Mouse (Mus musculus) myocyte (in vitro differentiated cells): ENCODE results near the gene Uba52. TPM values are rescaled to one million over a fixed set of nuclear protein-coding genes. Genes with fewer than 3 reads are reported as not detected.

Experiments
- H3K27me3 ChIP-seq: one replicate; pipeline ENCODE4 v1.6.1; 2011; ENCODE audit not compliant: control insufficient read depth, insufficient read depth, insufficient read length
- H3K36me3 ChIP-seq: one replicate; pipeline ENCODE4 v1.6.1; 2011; ENCODE audit not compliant: control insufficient read depth, insufficient read depth
- H3K4me2 ChIP-seq: one replicate; pipeline ENCODE4 v1.6.1; 2011; ENCODE audit warnings: low read depth, control low read depth
- H3K4me3 ChIP-seq: one replicate; pipeline ENCODE4 v1.5.1; 2011; ENCODE audit warnings: mild to moderate bottlenecking, control low read depth, moderate library complexity
- H3K79me2 ChIP-seq: one replicate; pipeline ENCODE4 v1.6.1; 2011; ENCODE audit not compliant: control insufficient read depth, insufficient read depth
- H3ac ChIP-seq: one replicate; pipeline ENCODE4 v1.6.1; 2011; ENCODE audit not compliant: control insufficient read depth, insufficient read length
- CEBPB ChIP-seq: IDR thresholded peaks from 2 replicates; pipeline ENCODE4 v1.6.1; 2011; ENCODE audit warnings: mild to moderate bottlenecking, moderate library complexity; ENCODE audit not compliant: poor library complexity, insufficient read depth, severe bottlenecking
- E2F4 ChIP-seq: IDR thresholded peaks from one replicate; pipeline ENCODE4 v1.6.1; 2011; ENCODE audit warnings: mild to moderate bottlenecking, control low read depth, moderate library complexity; ENCODE audit not compliant: insufficient read depth
- MAX ChIP-seq: IDR thresholded peaks from one replicate; pipeline ENCODE4 v1.6.1; 2011; ENCODE audit warnings: low read depth, mild to moderate bottlenecking, control low read depth
- MYOD1 ChIP-seq, 3 experiments: IDR thresholded peaks; one replicate each; pipeline ENCODE4 v1.6.1; 2011; ENCODE audit warnings: control low read depth in 2 of 3, low read depth in 2 of 3, mild to moderate bottlenecking in 2 of 3, moderate library complexity in 1 of 3; ENCODE audit not compliant: insufficient read length in 2 of 3, control insufficient read depth in 1 of 3
- MYOG ChIP-seq, 3 experiments: IDR thresholded peaks; one replicate each; pipeline ENCODE4 v1.6.1; 2011; ENCODE audit warnings: control low read depth in 2 of 3, low read depth in 2 of 3, mild to moderate bottlenecking in 2 of 3; ENCODE audit not compliant: insufficient read length in 2 of 3, control insufficient read depth in 1 of 3, insufficient read depth in 1 of 3
- POLR2A ChIP-seq: IDR thresholded peaks from one replicate; pipeline ENCODE4 v1.6.1; 2011; ENCODE audit warnings: low read depth, mild to moderate bottlenecking, control low read depth, moderate library complexity; ENCODE audit not compliant: insufficient read length
- POLR2AphosphoS2 ChIP-seq: IDR thresholded peaks from one replicate; pipeline ENCODE4 v1.6.1; 2011; ENCODE audit warnings: low read depth, control low read depth; ENCODE audit not compliant: insufficient read length
- REST ChIP-seq: IDR thresholded peaks from one replicate; pipeline ENCODE4 v1.6.1; 2011; ENCODE audit warnings: mild to moderate bottlenecking, control low read depth, moderate library complexity; ENCODE audit not compliant: insufficient read depth, insufficient read length
- SRF ChIP-seq: IDR thresholded peaks from one replicate; pipeline ENCODE4 v1.6.1; 2011; ENCODE audit warnings: low read depth; ENCODE audit not compliant: control insufficient read depth, insufficient read length
- TCF12 ChIP-seq: IDR thresholded peaks from one replicate; pipeline ENCODE4 v1.6.1; 2011; ENCODE audit warnings: mild to moderate bottlenecking, control low read depth; ENCODE audit not compliant: poor library complexity, insufficient read depth, severe bottlenecking
- TCF3 ChIP-seq: IDR thresholded peaks from one replicate; pipeline ENCODE4 v1.6.1; 2011; ENCODE audit warnings: low read depth, control low read depth; ENCODE audit not compliant: insufficient read length
- USF1 ChIP-seq: IDR thresholded peaks from one replicate; pipeline ENCODE4 v1.6.1; 2011; ENCODE audit warnings: low read depth, mild to moderate bottlenecking, control low read depth, moderate library complexity
- polyA plus RNA-seq: library from polyadenylated mRNA; unstranded; fragments of >200 nt; fragmentation: generic; extraction: Trizol; gene quantifications from one replicate; pipeline ENCODE4 v1.2.1, GENCODE M21; 2012; ENCODE audit warnings: missing spikeins

The Uba52 gene
- polyA plus RNA-seq, 1 experiment, result 2,253 TPM

GRCm38 (mm10) chr8:70464162-70464561, 46.4 kb downstream of the Uba52 start:
- H3ac ChIP-seq, result no peak overlapping the region
- TF ChIP-seq TCF3 (no peak), SRF (no peak), MAX (no peak), MYOG (IDR thresholded peaks at IDR 0.05; ENCODE audit: control insufficient read depth in 1 of 3, insufficient read depth in 1 of 3, insufficient read length in 2 of 3, low read depth in 2 of 3) (no peak), TCF12 (no peak), CEBPB (no peak), MYOD1 (IDR thresholded peaks at IDR 0.05; ENCODE audit: control insufficient read depth in 1 of 3, insufficient read length in 2 of 3, low read depth in 2 of 3) (no peak), POLR2AphosphoS2 (no peak)
- no peak overlapping the region for H3K4me2 ChIP-seq
- H3K79me2 ChIP-seq, result peaks cover 43% of the 10 kb centered on the region
- no peak overlapping the region for H3K4me3 ChIP-seq
- no peaks in the 10 kb centered on the region for H3K27me3 ChIP-seq
- peaks cover 3% of the 10 kb centered on the region for H3K36me3 ChIP-seq

GRCm38 (mm10) chr8:70463306-70463705, 47.3 kb downstream of the Uba52 start:
- Histone ChIP-seq H3K79me2 (peaks cover 41% of the 10 kb centered on the region), H3K4me3 (no peak overlapping the region), H3K4me2 (no peak overlapping the region), H3ac (no peak overlapping the region), H3K36me3 (peaks cover 5% of the 10 kb centered on the region), H3K27me3 (no peaks in the 10 kb centered on the region)
- no peak for TF ChIP-seq TCF12
- no peak for TF ChIP-seq USF1
- no peak for TF ChIP-seq MYOG (IDR thresholded peaks at IDR 0.05; ENCODE audit: control insufficient read depth in 1 of 3, insufficient read depth in 1 of 3, insufficient read length in 2 of 3, low read depth in 2 of 3)
- no peak for TF ChIP-seq MAX
- TF ChIP-seq POLR2AphosphoS2, result no peak
- no peak for TF ChIP-seq POLR2A

GRCm38 (mm10) chr8:70462516-70462813, 48.1 kb downstream of the Uba52 start:
- no peak for TF ChIP-seq E2F4
- TF ChIP-seq REST, result no peak
- TF ChIP-seq MAX, result no peak
- TF ChIP-seq MYOG (IDR thresholded peaks at IDR 0.05; ENCODE audit: control insufficient read depth in 1 of 3, insufficient read depth in 1 of 3, insufficient read length in 2 of 3, low read depth in 2 of 3), result peak in 1 of 3 experiments; percentile 20
- no peak for TF ChIP-seq POLR2A
- TF ChIP-seq MYOD1 (IDR thresholded peaks at IDR 0.05; ENCODE audit: control insufficient read depth in 1 of 3, insufficient read length in 2 of 3, low read depth in 2 of 3), result peak in 2 of 3 experiments; percentile 18 to 67
- no peak overlapping the region for H3K4me3 ChIP-seq
- H3K79me2 ChIP-seq, result peaks cover 38% of the 10 kb centered on the region
- no peak overlapping the region for H3ac ChIP-seq
- H3K4me2 ChIP-seq, result peak overlapping the region; percentile 85
- peaks cover 5% of the 10 kb centered on the region for H3K36me3 ChIP-seq
- no peaks in the 10 kb centered on the region for H3K27me3 ChIP-seq

- Histone ChIP-seq H3K79me2 (peaks cover 43% of the 10 kb centered on the region), H3K4me2 (peak overlapping the region; percentile 85), H3ac (no peak overlapping the region), H3K27me3 (no peaks in the 10 kb centered on the region), H3K36me3 (peaks cover 5% of the 10 kb centered on the region), H3K4me3 (no peak overlapping the region)
- TF ChIP-seq SRF, result no peak
- no peak for TF ChIP-seq REST
- TF ChIP-seq POLR2AphosphoS2, result peak; percentile 26
- no peak for TF ChIP-seq MAX
- no peak for TF ChIP-seq MYOG (IDR thresholded peaks at IDR 0.05; ENCODE audit: control insufficient read depth in 1 of 3, insufficient read depth in 1 of 3, insufficient read length in 2 of 3, low read depth in 2 of 3)
- no peak for TF ChIP-seq USF1
- peak in 1 of 3 experiments; percentile 57 for TF ChIP-seq MYOD1 (IDR thresholded peaks at IDR 0.05; ENCODE audit: control insufficient read depth in 1 of 3, insufficient read length in 2 of 3, low read depth in 2 of 3)
- no peak for TF ChIP-seq TCF3
- no peak for TF ChIP-seq CEBPB
- no peak for TF ChIP-seq E2F4
- no peak for TF ChIP-seq TCF12
- no peak for TF ChIP-seq POLR2A
Observed at GRCm38 (mm10) chr8:70461765-70462515, 48.7 kb downstream of the Uba52 start.

- peak overlapping the region; percentile 85 for H3K4me2 ChIP-seq
- H3K36me3 ChIP-seq, result peaks cover 5% of the 10 kb centered on the region
- no peaks in the 10 kb centered on the region for H3K27me3 ChIP-seq
- TF ChIP-seq MYOD1 (IDR thresholded peaks at IDR 0.05; ENCODE audit: control insufficient read depth in 1 of 3, insufficient read length in 2 of 3, low read depth in 2 of 3), result peak in 1 of 3 experiments; percentile 54
- TF ChIP-seq TCF3, result no peak
- TF ChIP-seq MYOG (IDR thresholded peaks at IDR 0.05; ENCODE audit: control insufficient read depth in 1 of 3, insufficient read depth in 1 of 3, insufficient read length in 2 of 3, low read depth in 2 of 3), result peak in 1 of 3 experiments; percentile 53
- no peak for TF ChIP-seq TCF12
- TF ChIP-seq POLR2AphosphoS2, result peak; percentile 26
- peaks cover 40% of the 10 kb centered on the region for H3K79me2 ChIP-seq
- H3ac ChIP-seq, result no peak overlapping the region
- no peak overlapping the region for H3K4me3 ChIP-seq
Observed at GRCm38 (mm10) chr8:70460606-70461005, 50.0 kb downstream of the Uba52 start.
